Mouse (Mus musculus) heart, embryonic 14.5 days (tissue): ENCODE data around the gene Nrcam. TPM values are rescaled to one million over a fixed set of nuclear protein-coding genes. Genes with fewer than 3 reads are reported as not detected.

Source experiments
- ATAC-seq: fragments of 200-750 bp; cut with Nextera tagmentation; 2 replicates; pipeline ENCODE4 v1.8.0; 2017; ENCODE audit warnings: low read depth, moderate TSS enrichment; ENCODE audit not compliant: insufficient number of reproducible peaks, insufficient read depth, low FRiP score
- H3K27ac ChIP-seq, 2 experiments: fragments of 200-500 bp in 1 of 2; fragments of 300-500 bp in 1 of 2; sonication (generic) in 1 of 2; replicated peaks in 1 of 2; 2 replicates each; pipeline ENCODE4 v1.5.1; 2012 to 2014; ENCODE audit warnings: low read depth in 2 of 2, low read length in 2 of 2, control low read depth in 1 of 2, mild to moderate bottlenecking in 1 of 2, mixed read lengths in 1 of 2; ENCODE audit not compliant: control insufficient read depth in 1 of 2, insufficient read depth in 1 of 2
- H3K27me3 ChIP-seq: fragments of 300-500 bp; sonication (generic); 2 replicates; pipeline ENCODE4 v1.6.1; 2014; ENCODE audit warnings: mild to moderate bottlenecking, low read length, control low read depth; ENCODE audit not compliant: control insufficient read depth, insufficient read depth
- H3K36me3 ChIP-seq: fragments of 300-500 bp; sonication (generic); 2 replicates; pipeline ENCODE4 v1.6.1; 2014; ENCODE audit warnings: mild to moderate bottlenecking, control low read depth, low read length, mixed read lengths; ENCODE audit not compliant: control insufficient read depth, insufficient read depth
- H3K4me1 ChIP-seq, 2 experiments: fragments of 200-500 bp in 1 of 2; fragments of 300-500 bp in 1 of 2; sonication (generic) in 1 of 2; 2 replicates each; pipeline ENCODE4 v1.6.1; 2012 to 2014; ENCODE audit warnings: low read length in 2 of 2, control low read depth in 1 of 2, mixed read lengths in 1 of 2; ENCODE audit not compliant: control insufficient read depth in 2 of 2, insufficient read depth in 2 of 2
- H3K4me2 ChIP-seq: fragments of 300-500 bp; sonication (generic); 2 replicates; pipeline ENCODE4 v1.6.1; 2014; ENCODE audit warnings: mild to moderate bottlenecking, low read length
- H3K4me3 ChIP-seq, 2 experiments: fragments of 200-500 bp in 1 of 2; fragments of 300-500 bp in 1 of 2; sonication (generic) in 1 of 2; 2 replicates each; pipeline ENCODE4 v1.5.1; 2012 to 2014; ENCODE audit warnings: low read length in 2 of 2, mild to moderate bottlenecking in 2 of 2, control low read depth in 1 of 2, low read depth in 1 of 2, moderate library complexity in 1 of 2; ENCODE audit not compliant: control insufficient read depth in 1 of 2, insufficient read depth in 1 of 2
- H3K9ac ChIP-seq: fragments of 300-500 bp; sonication (generic); 2 replicates; pipeline ENCODE4 v1.6.1; 2014; ENCODE audit warnings: mild to moderate bottlenecking, low read length
- H3K9me3 ChIP-seq: fragments of 300-500 bp; sonication (generic); 2 replicates; pipeline ENCODE4 v1.6.1; 2016; ENCODE audit warnings: low read length, control low read depth; ENCODE audit not compliant: control insufficient read depth
- WGBS: fragments of 180-500 bp; shearing (Covaris S2); extraction: QIAGEN DNeasy Blood & Tissue Kit; methylation state at CpG from one replicate; pipeline ENCODE4 v1.1.7; 2014; 5-methylcytosine and 5-hydroxymethylcytosine counted together
- polyA plus RNA-seq: library from polyadenylated mRNA; unstranded; fragments of >200 nt; fragmentation: Nextera tagmentation; extraction: Ambion mirVana; gene quantifications from 2 replicates; pipeline ENCODE4 v1.2.1, GENCODE M21; 2014

Gene Nrcam
- polyA plus RNA-seq, 1 experiment from 2014 or later: 1.3 TPM

GRCm38 (mm10) chr12:44411031-44411430 lies 82.3 kb downstream of the Nrcam start:
- H3K4me1 ChIP-seq: no peaks in the 10 kb centered on the region
- H3K27me3 ChIP-seq: no peaks in the 10 kb centered on the region
- H3K4me3 ChIP-seq: no peak overlapping the region
- H3K9ac ChIP-seq: no peak overlapping the region
- no peaks in the 10 kb centered on the region for H3K36me3 ChIP-seq
- no peak overlapping the region for H3K27ac ChIP-seq
- 61% methylated on average over 3 of the region's 3 CpGs for WGBS
- no peak overlapping the region for H3K4me2 ChIP-seq
- ATAC-seq: no peak
- no peaks in the 10 kb centered on the region for H3K9me3 ChIP-seq

GRCm38 (mm10) chr12:44422154-44422866 lies 93.6 kb downstream of the Nrcam start:
- no peak for ATAC-seq
- H3K27me3 ChIP-seq: no peaks in the 10 kb centered on the region
- H3K9ac ChIP-seq: no peak overlapping the region
- H3K4me1 ChIP-seq: no peaks in the 10 kb centered on the region
- H3K27ac ChIP-seq: no peak overlapping the region
- H3K36me3 ChIP-seq: no peaks in the 10 kb centered on the region
- H3K4me2 ChIP-seq: no peak overlapping the region
- no peak overlapping the region for H3K4me3 ChIP-seq
- H3K9me3 ChIP-seq: no peaks in the 10 kb centered on the region
- WGBS: 64% methylated on average over 4 of the region's 4 CpGs

- no peaks in the 10 kb centered on the region for H3K36me3 ChIP-seq
- ATAC-seq: no peak
- H3K4me2 ChIP-seq: no peak overlapping the region
- H3K27ac ChIP-seq: no peak overlapping the region
- H3K4me3 ChIP-seq: no peak overlapping the region
- no peak overlapping the region for H3K9ac ChIP-seq
- H3K27me3 ChIP-seq: no peaks in the 10 kb centered on the region
- H3K9me3 ChIP-seq: no peaks in the 10 kb centered on the region
- 86% methylated on average over 4 of the region's 4 CpGs for WGBS
- no peaks in the 10 kb centered on the region for H3K4me1 ChIP-seq
These were observed 94.2 kb downstream of the Nrcam start for GRCm38 (mm10) chr12:44422867-44423255.

GRCm38 (mm10) chr12:44424011-44424410 lies 95.3 kb downstream of the Nrcam start:
- H3K9me3 ChIP-seq: no peaks in the 10 kb centered on the region
- H3K4me1 ChIP-seq: no peaks in the 10 kb centered on the region
- no peak for ATAC-seq
- H3K36me3 ChIP-seq: no peaks in the 10 kb centered on the region
- no peak overlapping the region for H3K4me2 ChIP-seq
- no peak overlapping the region for H3K27ac ChIP-seq
- no peak overlapping the region for H3K4me3 ChIP-seq
- WGBS: 83% methylated on average over 3 of the region's 3 CpGs
- no peaks in the 10 kb centered on the region for H3K27me3 ChIP-seq
- H3K9ac ChIP-seq: no peak overlapping the region

GRCm38 (mm10) chr12:44425040-44425439 lies 96.4 kb downstream of the Nrcam start:
- Histone ChIP-seq H3K27me3 (no peaks in the 10 kb centered on the region), H3K9me3 (no peaks in the 10 kb centered on the region), H3K4me3 (no peak overlapping the region), H3K36me3 (no peaks in the 10 kb centered on the region), H3K9ac (no peak overlapping the region), H3K4me1 (no peaks in the 10 kb centered on the region), H3K4me2 (no peak overlapping the region), H3K27ac (no peak overlapping the region)
- 3% methylated on average over 6 of the region's 6 CpGs for WGBS
- ATAC-seq: no peak

GRCm38 (mm10) chr12:44430335-44430734 lies 101.7 kb downstream of the Nrcam start:
- Histone ChIP-seq H3K9ac (no peak overlapping the region), H3K4me2 (no peak overlapping the region), H3K4me1 (no peaks in the 10 kb centered on the region), H3K27ac (no peak overlapping the region), H3K27me3 (no peaks in the 10 kb centered on the region), H3K4me3 (no peak overlapping the region), H3K36me3 (no peaks in the 10 kb centered on the region), H3K9me3 (no peaks in the 10 kb centered on the region)
- no peak for ATAC-seq
- WGBS: 74% methylated on average over 6 of the region's 6 CpGs

- WGBS: 74% methylated on average over 7 of the region's 7 CpGs
- H3K4me1 ChIP-seq: no peaks in the 10 kb centered on the region
- no peak overlapping the region for H3K4me2 ChIP-seq
- ATAC-seq: no peak
- H3K4me3 ChIP-seq: no peak overlapping the region
- no peak overlapping the region for H3K27ac ChIP-seq
- H3K27me3 ChIP-seq: no peaks in the 10 kb centered on the region
- H3K9me3 ChIP-seq: no peaks in the 10 kb centered on the region
- no peak overlapping the region for H3K9ac ChIP-seq
- no peaks in the 10 kb centered on the region for H3K36me3 ChIP-seq
These were observed 102.3 kb downstream of the Nrcam start for GRCm38 (mm10) chr12:44430996-44431395.

GRCm38 (mm10) chr12:44432727-44433126 lies 104.0 kb downstream of the Nrcam start:
- H3K4me2 ChIP-seq: no peak overlapping the region
- no peak for ATAC-seq
- no peak overlapping the region for H3K27ac ChIP-seq
- no peaks in the 10 kb centered on the region for H3K36me3 ChIP-seq
- H3K9ac ChIP-seq: no peak overlapping the region
- 88% methylated on average over 3 of the region's 3 CpGs for WGBS
- no peaks in the 10 kb centered on the region for H3K4me1 ChIP-seq
- no peak overlapping the region for H3K4me3 ChIP-seq
- H3K9me3 ChIP-seq: no peaks in the 10 kb centered on the region
- no peaks in the 10 kb centered on the region for H3K27me3 ChIP-seq
